Mouse (Mus musculus): Measurements from ENCODE around the gene Fam185a.

DNA sequence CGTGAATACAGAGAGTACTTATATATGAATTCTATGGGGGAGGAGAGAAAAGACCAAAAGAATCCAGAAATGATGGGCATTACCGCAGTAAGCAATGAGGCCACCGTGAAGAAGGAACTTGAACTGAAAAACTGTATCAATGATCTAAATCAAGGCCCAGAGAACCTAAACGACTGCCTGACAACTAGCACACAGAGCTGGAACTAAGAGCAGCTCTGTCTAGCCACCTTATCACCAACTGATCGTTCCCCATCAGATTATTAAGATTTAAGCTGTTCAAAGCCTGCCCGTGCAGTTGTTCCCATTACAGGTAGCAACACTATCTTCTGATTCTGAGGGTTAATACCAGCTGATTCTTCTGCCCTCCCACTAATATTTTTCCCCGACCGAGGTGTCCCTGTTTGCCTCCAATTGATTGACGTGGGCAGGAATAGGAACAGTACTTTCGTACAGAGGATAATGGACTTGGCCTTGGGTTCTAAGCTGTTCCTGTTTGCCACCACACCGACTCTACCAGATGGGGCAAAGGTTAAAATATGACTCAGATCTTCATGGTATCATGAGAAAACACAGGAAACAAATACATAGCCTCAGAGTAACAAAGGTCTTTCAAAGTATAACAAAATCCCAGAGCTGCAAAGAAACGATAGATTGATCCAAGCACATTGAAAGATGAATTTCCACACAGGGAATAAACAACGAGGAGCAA is 40.4 kb upstream of the Fam185a start:
- TF ChIP-seq POLR2A (IDR thresholded peaks at IDR 0.05; ENCODE audit: insufficient read depth, low read depth, low read length) (no peak), CTCF (IDR thresholded peaks at IDR 0.05) (no peak), EP300 (IDR thresholded peaks at IDR 0.05; ENCODE audit: insufficient read depth, low read depth, low read length) (no peak)
